ENCODE assay signal across 1 mouse cellular context in the genomic region with DNA sequence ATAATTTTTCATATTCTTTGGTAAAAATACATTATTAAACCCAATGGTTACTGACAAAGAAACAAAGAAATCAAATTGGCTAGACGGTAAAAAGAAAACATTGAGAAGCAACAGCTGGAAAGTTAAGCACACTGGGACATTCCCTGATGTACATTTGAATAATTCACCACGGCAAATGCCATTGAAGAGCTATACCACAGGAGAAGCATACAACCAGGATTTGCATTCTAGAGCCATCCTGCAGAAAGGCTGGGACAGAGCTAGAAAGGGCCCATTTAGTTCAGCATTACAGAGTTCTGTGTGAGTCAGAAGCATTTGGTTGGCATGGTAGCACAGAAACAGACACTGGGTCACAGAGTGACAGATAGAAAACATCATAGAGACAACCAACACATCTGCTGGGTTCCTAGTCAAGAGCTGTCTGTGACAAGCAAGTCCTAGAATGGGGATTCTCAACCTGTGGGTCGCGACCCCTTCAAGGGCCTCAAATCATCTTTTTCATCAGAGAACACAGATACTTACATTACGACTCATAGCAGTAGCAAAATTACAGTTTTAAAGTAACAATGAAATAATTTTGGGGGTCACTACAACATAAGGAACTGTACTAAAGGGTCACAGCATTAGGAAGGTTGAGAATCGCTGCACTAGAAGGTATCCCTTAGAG.
A peak's percentile ranks its signal among the peaks of the same experiment; 100 is the strongest.
TF ChIP-seq lines count a peak whose summit lies in the region.

No protein-coding gene starts in this region.

TF ChIP-seq in CH12.LX, 34 proteins besides CTCF, POLR2A, EP300 and RAD21 (continued from another document):
- TF ChIP-seq ETS1 (conservative IDR thresholded peaks at IDR 0.05; ENCODE audit: low read depth, low read length) = peak; percentile 76
- TF ChIP-seq ZMIZ1 (IDR thresholded peaks at IDR 0.05; ENCODE audit: low read depth, low read length) = no peak; the same call in 1 of the 2 replicates
- TF ChIP-seq SIN3A (IDR thresholded peaks at IDR 0.05; ENCODE audit: low read length) = peak; percentile 61
- 0 out of 2 replicates have a peak, but pooled peaks have one; percentile 12 for TF ChIP-seq NELFE (IDR thresholded peaks at IDR 0.05; ENCODE audit: low read depth, low read length)
- TF ChIP-seq JUN (IDR thresholded peaks at IDR 0.05; ENCODE audit: insufficient read depth, low read depth, low read length) = peak; percentile 1; the same call in 1 of the 2 replicates
